Mouse (Mus musculus) hematopoietic stem cell, adult 5-6 weeks (primary cell): ENCODE data around the gene Tmem167b. TPM values are rescaled to one million over a fixed set of nuclear protein-coding genes. Genes with fewer than 3 reads are reported as not detected.

ENCODE experiments used
- total RNA-seq: library from RNA; stranded (forward); fragments of 172-1452, 232-1000 nt; gene quantifications from 2 replicates; pipeline ENCODE4 v1.2.3, GENCODE M21; 2017

The Tmem167b gene
- total RNA-seq, 1 experiment from 2014 or later, result 47.4 TPM

Other genes with a start within 250 kb of the Tmem167b start
- not detected in 2 replicates for gene Mybphl, start 197.6 kb downstream of the Tmem167b start, total RNA-seq
- 27.6 and 39.3 TPM in 2 replicates for gene Psrc1, start 178.6 kb downstream of the Tmem167b start, total RNA-seq
- 0.38 and 1.6 TPM in 2 replicates for gene Celsr2, start 146.9 kb downstream of the Tmem167b start, total RNA-seq
- gene Sars, start 117.3 kb downstream of the Tmem167b start, total RNA-seq, result 216 and 455 TPM in 2 replicates
- not detected in 2 replicates for gene 1700013F07Rik, start 28.3 kb downstream of the Tmem167b start, total RNA-seq
- gene 5330417C22Rik, start 25.9 kb downstream of the Tmem167b start, total RNA-seq, result 0.30 and 1.3 TPM in 2 replicates
- gene Taf13, start 9.2 kb upstream of the Tmem167b start, total RNA-seq, result 24.3 and 36.0 TPM in 2 replicates
- 8.4 and 11.5 TPM in 2 replicates for gene Wdr47, start 28.8 kb upstream of the Tmem167b start, total RNA-seq
- gene Clcc1, start 91.4 kb upstream of the Tmem167b start, total RNA-seq, result 68.6 and 89.4 TPM in 2 replicates
- 14.4 and 22.9 TPM in 2 replicates for gene Gpsm2, start 159.8 kb upstream of the Tmem167b start, total RNA-seq
- 0.55 TPM in 1 of 2 replicates, not detected in the other for gene Aknad1, start 177.2 kb upstream of the Tmem167b start, total RNA-seq